Mouse (Mus musculus) heart, embryonic 12.5 days (tissue): ENCODE results near the gene Pi16. TPM values are rescaled to one million over a fixed set of nuclear protein-coding genes. Genes with fewer than 3 reads are reported as not detected.
A peak's percentile ranks its signal among the peaks of the same experiment; 100 is the strongest.
"Not testable (repeated sequence)": the region's sequence is repeated elsewhere in the genome, so short reads cannot be mapped to it uniquely, and the experiment has no call there.

Source experiments
- ATAC-seq: fragments of 200-750 bp; cut with Nextera tagmentation; 2 replicates; pipeline ENCODE4 v1.8.0; 2017; ENCODE audit warnings: moderate TSS enrichment, moderate library complexity; ENCODE audit not compliant: insufficient number of reproducible peaks, low FRiP score
- H3K27ac ChIP-seq: fragments of 300-500 bp; sonication (generic); 2 replicates; pipeline ENCODE4 v1.5.1; 2016; ENCODE audit warnings: mild to moderate bottlenecking, moderate library complexity; ENCODE audit not compliant: poor library complexity, severe bottlenecking
- H3K27me3 ChIP-seq: fragments of 300-500 bp; sonication (generic); replicated peaks from 2 replicates; pipeline ENCODE4 v1.6.1; 2016; ENCODE audit warnings: mild to moderate bottlenecking, moderate library complexity
- H3K36me3 ChIP-seq: fragments of 300-500 bp; sonication (generic); 2 replicates; pipeline ENCODE4 v1.6.1; 2016; ENCODE audit warnings: mild to moderate bottlenecking, moderate library complexity
- H3K4me1 ChIP-seq: fragments of 300-500 bp; sonication (generic); replicated peaks from 2 replicates; pipeline ENCODE4 v1.6.1; 2016; ENCODE audit warnings: mild to moderate bottlenecking
- H3K4me2 ChIP-seq: fragments of 300-500 bp; sonication (generic); 2 replicates; pipeline ENCODE4 v1.6.1; 2016; ENCODE audit warnings: mild to moderate bottlenecking, moderate library complexity
- H3K4me3 ChIP-seq: fragments of 300-500 bp; sonication (generic); 2 replicates; pipeline ENCODE4 v1.5.1; 2016; ENCODE audit warnings: mild to moderate bottlenecking
- H3K9ac ChIP-seq: fragments of 300-500 bp; sonication (generic); 2 replicates; pipeline ENCODE4 v1.6.1; 2016; ENCODE audit warnings: mild to moderate bottlenecking, moderate library complexity
- H3K9me3 ChIP-seq: fragments of 300-500 bp; sonication (generic); replicated peaks from 2 replicates; pipeline ENCODE4 v1.6.1; 2016; ENCODE audit warnings: mild to moderate bottlenecking, moderate library complexity
- WGBS: fragments of 180-500 bp; shearing (Covaris S2); methylation state at CpG from one replicate; pipeline ENCODE4 v1.1.7; 2016; 5-methylcytosine and 5-hydroxymethylcytosine counted together
- polyA plus RNA-seq: library from polyadenylated mRNA; unstranded; fragments of >200 nt; fragmentation: Nextera tagmentation; extraction: Ambion mirVana; gene quantifications from 2 replicates; pipeline ENCODE4 v1.2.1, GENCODE M21; 2016

Pi16 gene
- polyA plus RNA-seq, 1 experiment from 2014 or later, result 4.0 TPM

GRCm38 (mm10) chr17:29346496-29347125 lies 29.1 kb downstream of the Pi16 start:
- Histone ChIP-seq H3K9me3 (no peaks in the 10 kb centered on the region), H3K9ac (peak overlapping the region; percentile 98), H3K4me3 (peak overlapping the region; percentile 98), H3K27me3 (no peaks in the 10 kb centered on the region), H3K4me1 (peaks cover 50% of the 10 kb centered on the region), H3K36me3 (peaks cover 25% of the 10 kb centered on the region), H3K4me2 (peak overlapping the region; percentile 89), H3K27ac (peak overlapping the region; percentile 91)
- WGBS, result 2% methylated on average over 11 of the region's 11 CpGs
- ATAC-seq, result no peak

DNA sequence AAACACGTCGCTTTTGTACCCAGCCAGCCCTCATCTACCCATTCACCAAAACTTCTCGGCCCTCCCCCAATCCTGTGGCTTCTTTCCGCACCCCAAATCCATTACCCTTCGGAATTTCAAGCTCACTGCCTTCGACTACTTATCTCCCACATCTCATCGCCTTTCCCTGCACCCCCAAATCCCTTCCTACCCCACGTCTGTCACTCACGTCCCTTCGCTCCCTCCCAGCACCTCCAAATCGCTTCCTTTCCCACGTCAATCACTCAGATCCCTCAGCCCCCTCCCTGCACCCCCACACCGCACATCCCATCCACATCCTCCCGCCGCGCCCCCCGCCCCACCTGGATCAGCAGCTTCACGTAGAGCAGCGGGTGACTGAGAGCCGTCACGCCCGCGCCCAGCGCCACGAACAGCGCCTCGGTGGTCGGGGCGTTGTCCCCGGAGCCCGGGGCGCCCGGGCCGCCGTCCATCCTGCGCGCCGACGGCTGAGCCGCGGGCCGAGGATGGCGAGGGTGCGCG lies 29.7 kb downstream of the Pi16 start:
- H3K27me3 ChIP-seq, result no peaks in the 10 kb centered on the region
- H3K27ac ChIP-seq, result peak overlapping the region; percentile 91
- ATAC-seq, result peak; percentile 24
- peak overlapping the region; percentile 98 for H3K4me3 ChIP-seq
- peaks cover 45% of the 10 kb centered on the region for H3K4me1 ChIP-seq
- under 1% methylated on average over 45 of the region's 45 CpGs for WGBS
- peak overlapping the region; percentile 89 for H3K4me2 ChIP-seq
- H3K9me3 ChIP-seq, result no peaks in the 10 kb centered on the region
- H3K36me3 ChIP-seq, result peaks cover 25% of the 10 kb centered on the region
- peak overlapping the region; percentile 98 for H3K9ac ChIP-seq

DNA sequence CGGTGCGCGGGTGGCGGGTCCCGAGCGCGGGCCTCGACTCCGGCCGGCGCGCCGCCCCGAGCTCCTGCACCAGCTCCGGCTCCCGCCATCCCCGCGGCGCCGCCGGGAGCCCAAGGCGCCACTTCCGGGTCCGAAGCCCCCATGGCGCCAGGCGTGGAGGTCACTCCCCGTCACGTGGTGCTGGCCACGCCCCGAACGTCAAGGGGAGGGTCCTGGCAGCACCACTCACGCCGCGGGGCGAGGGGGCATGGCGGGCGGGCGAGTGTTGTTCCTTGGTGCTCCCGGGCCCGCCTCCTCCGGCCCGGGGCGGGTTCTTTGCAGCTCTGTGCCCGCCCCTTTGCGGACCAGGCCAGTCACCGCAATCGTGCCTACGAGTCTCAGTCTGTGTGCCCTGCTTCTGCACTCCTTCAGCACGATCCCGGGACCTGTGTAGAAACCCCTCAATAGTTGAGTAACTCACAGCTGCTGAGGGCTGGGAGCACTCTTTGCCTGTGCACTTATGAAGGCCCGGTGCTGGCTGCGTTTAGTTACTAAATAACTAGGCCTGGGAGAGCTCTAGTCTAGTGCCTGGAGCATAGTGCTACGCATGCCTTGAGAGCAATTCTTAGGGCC lies 30.3 kb downstream of the Pi16 start, which contains the start of gene Mtch1:
Mtch1 (minus strand) TSS at position 290 of the 612 bp plus-strand sequence.
- no peaks in the 10 kb centered on the region for H3K27me3 ChIP-seq
- H3K4me2 ChIP-seq, result peak within 1 kb of the TSS; percentile 89
- peaks cover 21% of the 10 kb centered on the region for H3K36me3 ChIP-seq
- peak within 1 kb of the TSS; percentile 91 for H3K27ac ChIP-seq
- no peaks in the 10 kb centered on the region for H3K9me3 ChIP-seq
- peaks cover 39% of the 10 kb centered on the region for H3K4me1 ChIP-seq
- under 1% methylated on average over 50 of the region's 53 CpGs for WGBS
- peak; percentile 97 for ATAC-seq
- peak within 1 kb of the TSS; percentile 98 for H3K4me3 ChIP-seq
- peak within 1 kb of the TSS; percentile 98 for H3K9ac ChIP-seq

DNA sequence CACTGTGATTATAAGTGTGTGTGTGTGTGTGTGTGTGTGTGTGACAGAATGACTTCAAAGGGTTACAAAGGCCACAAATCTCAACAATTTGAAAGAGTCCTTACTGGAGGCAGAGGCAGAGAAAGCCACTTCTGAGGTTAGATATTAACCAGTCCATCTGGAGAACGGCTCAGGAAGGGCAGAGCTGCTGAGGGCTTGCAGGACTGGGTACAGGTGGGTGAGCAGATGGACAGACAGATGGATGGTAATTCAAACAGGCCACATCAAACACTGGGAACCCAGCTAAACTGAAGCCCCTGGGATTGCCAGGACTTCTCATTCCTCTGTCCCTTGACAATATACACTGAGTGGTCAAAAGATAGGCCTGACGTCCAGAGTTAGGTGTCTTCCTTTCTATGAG lies 31.5 kb downstream of the Pi16 start:
- 79% methylated on average over 2 of the region's 2 CpGs for WGBS
- Histone ChIP-seq H3K4me1 (peaks cover 28% of the 10 kb centered on the region), H3K27me3 (no peaks in the 10 kb centered on the region), H3K36me3 (peaks cover 9% of the 10 kb centered on the region), H3K9ac (no peak overlapping the region), H3K27ac (no peak overlapping the region), H3K4me3 (no peak overlapping the region), H3K9me3 (no peaks in the 10 kb centered on the region), H3K4me2 (no peak overlapping the region)
- no peak for ATAC-seq

DNA sequence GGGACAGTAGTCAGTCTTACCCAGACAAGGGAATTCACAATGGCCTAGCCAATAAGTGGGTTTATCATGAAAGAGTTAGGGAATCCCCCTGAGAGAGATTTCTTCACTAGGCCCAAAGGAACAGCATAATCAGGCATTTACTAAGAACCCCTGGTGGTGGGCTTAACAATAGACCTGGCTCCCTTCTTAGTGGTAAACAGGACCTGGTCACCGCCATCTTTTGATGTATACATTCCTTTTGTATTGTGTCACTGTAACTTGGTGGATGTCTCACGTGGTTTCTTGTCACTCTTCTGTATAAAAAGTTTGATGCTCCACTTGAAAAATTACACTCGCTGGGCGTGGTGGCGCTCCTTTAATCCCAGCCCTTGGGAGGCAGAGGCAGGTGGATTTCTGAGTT lies 33.6 kb downstream of the Pi16 start:
- not testable (repeated sequence) for H3K27ac ChIP-seq, H3K9me3 ChIP-seq, H3K27me3 ChIP-seq, H3K9ac ChIP-seq, H3K4me2 ChIP-seq, H3K36me3 ChIP-seq, H3K4me3 ChIP-seq, ATAC-seq
- H3K4me1 ChIP-seq, result peaks cover 27% of the 10 kb centered on the region
- 74% methylated on average over 5 of the region's 5 CpGs for WGBS

DNA sequence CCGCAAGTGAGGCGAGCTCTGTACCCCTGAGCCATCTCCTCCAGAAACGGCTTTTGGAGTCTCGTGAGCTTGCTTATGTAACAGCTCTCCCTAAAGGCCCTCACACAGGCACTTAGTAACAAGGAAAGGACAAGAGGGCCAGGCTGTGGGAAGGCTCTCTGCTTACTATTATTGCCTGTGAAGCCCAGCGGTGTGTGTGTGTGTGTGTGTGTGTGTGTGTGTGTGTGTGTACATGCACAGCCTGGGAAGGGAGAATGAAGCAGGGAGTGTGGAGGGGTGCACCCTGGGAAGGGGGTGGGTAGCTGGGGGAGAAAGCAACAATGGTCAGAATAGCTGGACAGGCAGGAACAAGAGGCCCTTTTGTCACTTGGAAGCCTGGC lies 38.0 kb downstream of the Pi16 start:
- ATAC-seq, result peak; percentile 11
- peak overlapping the region; percentile 99 for H3K27ac ChIP-seq
- peaks cover 26% of the 10 kb centered on the region for H3K4me1 ChIP-seq
- H3K9me3 ChIP-seq, result no peaks in the 10 kb centered on the region
- H3K27me3 ChIP-seq, result no peaks in the 10 kb centered on the region
- peak overlapping the region; percentile 68 for H3K4me2 ChIP-seq
- no peaks in the 10 kb centered on the region for H3K36me3 ChIP-seq
- peak overlapping the region; percentile 57; the same call in 1 of the 2 replicates for H3K9ac ChIP-seq
- H3K4me3 ChIP-seq, result 0 out of 2 replicates have a peak overlapping the region, but pooled peaks have one; percentile 12
- WGBS, result 40% methylated on average over 5 of the region's 5 CpGs

DNA sequence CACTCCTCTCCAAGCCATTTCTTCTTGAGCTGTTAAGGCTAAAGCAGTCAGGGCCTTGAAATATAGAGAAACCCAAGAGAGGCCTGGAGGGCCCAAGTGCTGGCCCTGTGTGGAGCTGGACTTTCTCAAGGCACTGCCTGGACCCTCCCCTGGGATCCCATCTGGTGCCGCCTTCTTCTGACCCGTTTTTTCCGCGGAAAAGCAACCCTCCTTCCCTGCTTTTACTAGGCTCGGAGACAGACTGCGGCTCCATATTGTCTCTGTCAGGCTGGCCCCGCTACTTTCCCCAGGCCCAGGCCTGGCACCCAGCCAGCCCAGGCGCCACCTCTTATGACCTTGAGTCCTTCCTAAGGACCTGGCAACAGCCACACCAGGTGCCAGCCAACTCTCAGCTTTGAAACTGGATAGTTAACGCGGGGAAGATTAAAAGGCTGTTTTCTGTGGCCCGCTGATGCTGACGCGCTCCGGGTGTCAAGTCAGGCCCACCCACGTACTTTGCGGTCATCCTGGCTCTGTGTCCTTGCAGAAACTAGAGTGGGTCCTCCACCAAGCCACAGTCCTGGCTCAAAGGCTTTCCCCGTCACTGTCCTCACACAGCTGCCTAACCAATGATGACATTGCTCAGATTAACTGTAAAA lies 38.5 kb downstream of the Pi16 start:
- H3K4me2 ChIP-seq, result peak overlapping the region; percentile 68
- H3K4me1 ChIP-seq, result peaks cover 31% of the 10 kb centered on the region
- WGBS, result 8% methylated on average over 17 of the region's 17 CpGs
- H3K36me3 ChIP-seq, result no peaks in the 10 kb centered on the region
- peak; percentile 69 for ATAC-seq
- H3K4me3 ChIP-seq, result peak overlapping the region; percentile 12
- peak overlapping the region; percentile 57 for H3K9ac ChIP-seq
- H3K27me3 ChIP-seq, result no peaks in the 10 kb centered on the region
- no peaks in the 10 kb centered on the region for H3K9me3 ChIP-seq
- peak overlapping the region; percentile 99 for H3K27ac ChIP-seq

GRCm38 (mm10) chr17:29356479-29356856 lies 39.0 kb downstream of the Pi16 start:
- ATAC-seq, result peak; percentile 87
- H3K4me3 ChIP-seq, result peak overlapping the region; percentile 43
- no peaks in the 10 kb centered on the region for H3K27me3 ChIP-seq
- WGBS, result 1% methylated on average over 11 of the region's 11 CpGs
- peaks cover 31% of the 10 kb centered on the region for H3K4me1 ChIP-seq
- peak overlapping the region; percentile 59 for H3K9ac ChIP-seq
- H3K36me3 ChIP-seq, result no peaks in the 10 kb centered on the region
- H3K4me2 ChIP-seq, result peak overlapping the region; percentile 68
- no peaks in the 10 kb centered on the region for H3K9me3 ChIP-seq
- peak overlapping the region; percentile 99 for H3K27ac ChIP-seq

- Histone ChIP-seq H3K36me3 (no peaks in the 10 kb centered on the region), H3K9ac (peak overlapping the region; percentile 59), H3K27ac (peak overlapping the region; percentile 99), H3K9me3 (no peaks in the 10 kb centered on the region), H3K4me3 (peak overlapping the region; percentile 43), H3K27me3 (no peaks in the 10 kb centered on the region), H3K4me1 (peaks cover 31% of the 10 kb centered on the region), H3K4me2 (peak overlapping the region; percentile 68)
- 12% methylated on average over 9 of the region's 9 CpGs for WGBS
- ATAC-seq, result no peak
Observed at GRCm38 (mm10) chr17:29356882-29357281, 39.4 kb downstream of the Pi16 start.

- Histone ChIP-seq H3K4me2 (no peak overlapping the region), H3K27me3 (no peaks in the 10 kb centered on the region), H3K36me3 (no peaks in the 10 kb centered on the region), H3K4me3 (no peak overlapping the region), H3K4me1 (peaks cover 31% of the 10 kb centered on the region), H3K9ac (no peak overlapping the region), H3K27ac (no peak overlapping the region), H3K9me3 (no peaks in the 10 kb centered on the region)
- ATAC-seq, result no peak
- WGBS, result 67% methylated on average over 3 of the region's 3 CpGs
Observed at GRCm38 (mm10) chr17:29358928-29359327, 41.4 kb downstream of the Pi16 start.

- H3K27me3 ChIP-seq, result no peaks in the 10 kb centered on the region
- H3K9me3 ChIP-seq, result no peaks in the 10 kb centered on the region
- peaks cover 20% of the 10 kb centered on the region for H3K4me1 ChIP-seq
- no peak for ATAC-seq
- peak within 1 kb of the TSS; percentile 16; the same call in 1 of the 2 replicates for H3K4me2 ChIP-seq
- no peak within 1 kb of the TSS for H3K9ac ChIP-seq
- WGBS, result 15% methylated on average over 5 of the region's 5 CpGs
- no peak within 1 kb of the TSS for H3K4me3 ChIP-seq
- no peak within 1 kb of the TSS for H3K27ac ChIP-seq
- H3K36me3 ChIP-seq, result no peaks in the 10 kb centered on the region
Observed at GRCm38 (mm10) chr17:29360761-29361221, 43.3 kb downstream of the Pi16 start, which contains the start of gene Fgd2. Gene Fgd2, plus strand, starts transcription at chr17:29360914.
